Mouse (Mus musculus) spleen, adult 2 months (tissue): Measurements from ENCODE around the gene Kcnd3.

Experiments
- CTCF ChIP-seq: fragments of 200-500 bp; IDR thresholded peaks from 2 replicates; pipeline ENCODE4 v1.5.1; 2011; ENCODE audit warnings: mild to moderate bottlenecking, inconsistent platforms; ENCODE audit not compliant: insufficient read depth, insufficient read length, insufficient replicate concordance; ENCODE audit errors: extremely low read depth
- POLR2A ChIP-seq: fragments of 200-500 bp; IDR thresholded peaks from 2 replicates; pipeline ENCODE4 v1.6.1; 2011; ENCODE audit warnings: low read depth, low read length, inconsistent platforms

- TF ChIP-seq CTCF (no peak), POLR2A (no peak)
These were observed 159.6 kb downstream of the Kcnd3 start for GRCm38 (mm10) chr3:105611531-105612422.
